Mouse (Mus musculus) thymus, postnatal 36 days (tissue): Measurements from ENCODE around the gene Olfr267.

Experiments
- DNase-seq, 2 experiments: peaks; one replicate each; pipeline ENCODE4 v3.0.0; 2022; ENCODE audit warnings: mixed read lengths in 2 of 2

The Olfr267 gene

DNA sequence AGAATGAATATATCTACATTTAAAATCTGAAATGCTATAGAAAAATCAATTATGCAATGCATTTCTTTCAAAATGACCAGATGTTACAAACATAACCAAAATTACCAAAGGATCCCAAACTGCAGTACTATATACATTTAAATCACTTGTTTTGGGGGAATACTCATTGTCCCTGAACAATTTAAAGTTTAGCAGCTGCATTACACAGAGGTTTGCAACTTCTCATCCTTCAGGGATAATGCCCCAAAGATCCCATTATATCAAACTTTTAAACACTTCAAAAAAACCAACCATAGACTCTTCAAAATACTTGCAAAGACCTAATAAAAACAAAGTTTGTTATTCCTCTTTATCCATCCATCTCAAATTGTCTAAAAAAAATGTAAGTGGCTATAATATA, at the start of gene Olfr267:
TSS of gene Olfr267 (minus strand) at position 101 of the 400 bp plus-strand sequence.
- no peak for DNase-seq

DNA sequence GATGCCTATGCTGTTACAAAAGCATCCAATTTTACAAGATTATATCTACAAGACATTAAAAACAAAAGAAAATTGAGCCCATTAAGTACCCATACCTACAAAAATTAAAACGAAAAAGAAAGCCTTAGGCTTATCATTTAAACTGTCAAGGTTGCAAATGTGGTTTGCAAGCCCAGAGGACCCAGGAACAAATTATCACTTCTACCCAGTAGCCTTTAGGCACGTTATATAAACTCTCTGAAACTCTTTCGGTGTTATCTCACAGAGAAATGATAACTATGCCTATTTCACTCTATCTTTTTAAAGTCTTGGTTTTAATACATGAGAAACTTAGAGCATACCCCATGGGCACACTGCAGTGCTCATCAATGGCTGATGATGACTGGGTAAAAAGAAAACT, 45.4 kb upstream of the Olfr267 start:
- no peak for DNase-seq

DNA sequence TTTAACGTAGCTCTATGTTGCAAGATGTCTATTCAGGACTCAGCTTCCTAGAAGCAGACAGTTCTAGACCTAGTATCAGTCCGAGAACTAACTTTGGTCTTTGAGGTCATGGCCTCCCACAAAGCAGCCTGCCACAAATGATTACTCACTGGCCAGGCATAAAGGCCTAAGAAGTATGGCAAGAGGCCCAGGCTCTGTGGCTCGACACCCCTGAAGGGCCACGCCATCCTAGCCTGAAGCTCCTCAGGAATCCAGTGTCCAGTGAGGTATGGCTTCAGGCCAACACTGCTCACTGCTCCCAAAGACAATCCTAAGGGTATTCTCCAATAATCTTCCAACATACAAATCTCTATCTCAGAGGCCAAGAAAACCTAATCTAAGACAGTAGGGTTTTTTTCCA, 38.4 kb upstream of the Olfr267 start:
- DNase-seq: no peak

DNA sequence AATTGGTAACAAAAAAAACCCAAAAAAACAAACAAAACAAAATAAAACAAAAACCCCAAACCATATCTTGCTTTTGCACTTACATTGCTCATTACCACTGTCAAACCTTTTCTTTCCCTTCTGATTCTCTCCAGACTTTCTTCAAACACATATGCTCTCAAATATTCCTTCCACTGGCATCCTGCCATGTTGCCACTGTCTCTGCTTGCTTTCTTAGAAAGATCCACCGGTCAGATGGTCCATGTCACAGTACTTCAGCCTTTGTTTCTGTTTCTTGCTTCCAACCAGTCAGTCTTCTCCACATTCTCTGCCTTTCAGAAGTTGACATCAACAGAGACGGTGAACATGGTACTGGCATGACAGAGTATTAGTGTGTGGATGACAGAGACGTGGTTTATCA, 857 bp downstream of the Olfr267 start:
- DNase-seq: no peak

DNA sequence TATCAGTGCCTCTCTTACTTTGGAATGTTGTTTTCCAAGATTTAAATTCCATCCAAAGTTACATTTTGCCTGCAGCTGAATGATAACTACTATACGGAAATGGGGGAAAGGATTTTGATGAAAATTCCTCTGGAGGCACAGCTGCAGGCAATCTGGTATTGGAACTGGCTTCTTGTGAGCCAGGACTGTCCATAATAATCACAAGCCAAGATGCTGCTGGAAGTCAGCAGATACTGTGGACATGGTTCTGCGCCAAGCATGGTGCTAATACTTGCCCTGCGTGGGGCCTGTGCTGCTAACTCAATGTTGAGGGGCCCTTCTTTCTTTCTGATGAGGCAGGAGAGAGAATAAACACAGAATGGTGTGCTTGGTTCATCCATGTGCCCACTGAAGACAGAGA, 24.1 kb downstream of the Olfr267 start:
- DNase-seq: no peak

DNA sequence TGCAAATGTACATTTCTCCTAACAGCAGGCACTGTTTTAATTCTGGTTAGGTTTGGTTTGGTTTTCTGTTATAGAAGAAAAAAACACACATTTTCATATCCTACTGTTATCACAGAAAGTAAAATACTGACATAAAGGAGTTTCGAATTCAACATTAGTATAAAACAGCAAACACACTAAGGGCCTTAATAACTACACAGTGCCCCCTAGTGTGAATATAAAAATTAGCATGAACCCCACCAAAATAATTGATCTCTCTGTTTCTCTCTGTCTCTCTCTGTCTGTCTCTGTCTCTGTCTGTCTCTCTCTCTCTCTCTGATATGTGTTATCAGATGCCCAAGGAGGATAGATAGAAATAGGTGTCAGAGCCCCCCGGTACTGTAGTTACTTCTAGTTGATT, 38.0 kb downstream of the Olfr267 start:
- DNase-seq: no peak

DNA sequence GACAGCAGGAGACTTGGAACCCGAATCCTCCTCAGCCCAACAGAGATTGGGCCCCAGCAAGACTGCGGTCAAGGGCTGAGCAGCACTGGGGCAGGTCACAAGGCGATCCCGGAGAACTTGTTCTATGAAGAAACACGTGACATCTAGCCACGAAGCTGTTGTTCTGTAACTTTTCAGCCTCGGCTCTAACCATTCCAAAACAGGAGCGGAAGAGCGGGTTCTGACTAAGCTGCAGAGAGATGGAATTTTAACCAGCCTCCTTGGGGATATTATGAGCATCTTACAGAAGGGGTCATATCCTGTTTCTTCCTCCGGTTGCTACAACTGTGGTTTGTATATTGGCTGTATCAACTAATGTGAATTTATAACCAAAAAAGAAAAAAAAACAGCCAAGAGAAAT, 38.4 kb downstream of the Olfr267 start:
- no peak for DNase-seq

DNA sequence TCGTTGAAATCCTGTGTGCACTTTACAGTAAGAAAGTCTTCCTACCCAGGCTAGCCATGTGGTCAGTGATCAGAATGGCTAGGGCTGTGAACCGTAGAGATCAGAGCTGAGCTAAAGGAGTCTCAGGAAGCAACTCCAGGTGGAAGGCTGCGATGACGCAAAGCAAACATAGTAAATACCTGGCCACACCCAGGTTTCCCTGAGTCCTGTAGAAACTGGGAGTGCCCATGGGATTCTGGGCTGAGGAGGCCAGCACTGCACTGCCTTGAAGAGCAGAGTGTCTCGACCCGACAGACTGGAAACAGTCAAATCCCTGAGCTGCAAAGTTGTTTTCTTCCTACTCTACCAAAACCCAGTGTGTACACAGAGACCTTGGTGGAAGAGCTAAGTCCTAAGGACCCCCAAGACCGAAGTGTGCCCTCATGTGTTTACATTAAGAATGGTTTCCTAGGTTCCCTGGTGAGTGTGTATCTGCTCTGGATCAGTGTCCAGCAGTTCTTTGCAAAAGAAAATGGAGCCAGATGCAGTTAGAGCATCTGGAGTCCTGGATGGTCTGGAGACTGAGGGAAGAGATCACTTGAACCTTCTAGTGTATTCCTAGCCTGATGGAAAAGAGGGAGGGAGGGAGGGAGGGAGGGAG, 41.8 kb downstream of the Olfr267 start:
- DNase-seq: no peak

DNA sequence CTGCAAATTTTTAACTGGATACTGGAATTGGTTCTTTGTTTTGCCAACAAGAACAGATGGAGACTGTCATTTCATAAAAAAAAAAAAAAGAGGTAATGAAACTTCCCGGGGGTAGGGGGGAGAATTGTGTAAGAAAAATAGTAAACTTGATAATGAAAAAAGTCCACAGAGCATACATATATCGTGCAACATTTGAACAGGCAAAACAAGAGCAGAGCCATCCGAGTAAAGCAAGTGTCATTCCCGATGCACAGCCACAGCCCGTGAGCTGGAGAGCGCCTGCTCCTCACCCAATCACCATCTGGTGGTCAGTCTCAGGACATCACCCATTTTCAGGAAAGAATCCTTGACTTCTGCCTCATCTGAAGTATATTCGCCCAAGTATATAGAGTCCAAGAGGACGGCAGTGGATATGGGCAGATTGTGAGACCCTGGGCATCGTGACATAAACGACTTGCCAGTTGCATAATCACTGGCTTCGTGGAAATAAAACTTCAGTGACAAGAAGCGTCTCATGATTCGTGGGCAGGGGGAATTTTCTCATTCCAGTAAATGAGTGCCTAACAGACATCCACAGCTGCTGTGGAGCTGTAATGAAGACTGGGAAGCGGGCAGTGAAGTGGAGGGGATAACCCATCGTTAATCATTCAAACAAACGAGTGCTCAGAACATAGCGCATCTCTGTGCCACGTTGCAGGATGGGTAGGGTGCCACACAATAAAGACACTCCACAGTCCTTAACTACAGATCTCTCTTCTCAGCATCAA, 50.5 kb downstream of the Olfr267 start:
- no peak for DNase-seq
